Mouse (Mus musculus) G1E (cell line): ENCODE measurements around the gene Atf7. TPM values are rescaled to one million over a fixed set of nuclear protein-coding genes. Genes with fewer than 3 reads are reported as not detected.

Experiments used
- ATAC-seq: 2 replicates; pipeline ENCODE4 v1.8.0; 2016; ENCODE audit warnings: mild to moderate bottlenecking; ENCODE audit not compliant: insufficient number of reproducible peaks, poor library complexity, low FRiP score, severe bottlenecking; ENCODE audit errors: extremely low read depth
- DNase-seq: peaks from one replicate; pipeline ENCODE4 v3.0.0; 2012; ENCODE audit warnings: low spot score
- H3K27me3 ChIP-seq: 2 replicates; pipeline ENCODE4 v1.6.1; 2012; ENCODE audit warnings: mild to moderate bottlenecking, low read length, inconsistent platforms; ENCODE audit not compliant: insufficient read depth
- H3K36me3 ChIP-seq: replicated peaks from 2 replicates; pipeline ENCODE3; 2012; ENCODE audit warnings: mild to moderate bottlenecking, inconsistent platforms
- H3K4me1 ChIP-seq: 2 replicates; pipeline ENCODE4 v1.6.1; 2012; ENCODE audit warnings: low read depth, low read length, inconsistent platforms, mixed read lengths; ENCODE audit not compliant: insufficient read depth
- H3K4me3 ChIP-seq: 2 replicates; pipeline ENCODE4 v1.5.1; 2012; ENCODE audit warnings: low read depth, mild to moderate bottlenecking, inconsistent platforms, low read length, moderate library complexity, mixed read lengths
- H3K9me3 ChIP-seq: replicated peaks from 2 replicates; pipeline ENCODE4 v1.6.1; 2012; ENCODE audit warnings: inconsistent platforms
- CTCF ChIP-seq: IDR thresholded peaks from 2 replicates; pipeline ENCODE4 v1.5.1; 2012; ENCODE audit warnings: low read depth, low read length, inconsistent platforms, mixed read lengths
- GATA1 ChIP-seq: IDR thresholded peaks from 2 replicates; pipeline ENCODE4 v1.6.1; 2012; ENCODE audit warnings: borderline replicate concordance, low read length, inconsistent platforms, mixed read lengths
- GATA2 ChIP-seq: IDR thresholded peaks from 2 replicates; pipeline ENCODE4 v1.6.1; 2012; ENCODE audit warnings: low read depth, low read length, inconsistent platforms, borderline replicate concordance
- POLR2AphosphoS5 ChIP-seq: IDR thresholded peaks from 2 replicates; pipeline ENCODE4 v1.6.1; 2012; ENCODE audit warnings: low read depth, low read length, inconsistent platforms; ENCODE audit not compliant: insufficient replicate concordance
- TAL1 ChIP-seq: conservative IDR thresholded peaks from 2 replicates; pipeline ENCODE4 v1.6.1; 2012; ENCODE audit warnings: low read depth, low read length, inconsistent platforms, mixed read lengths
- polyA plus RNA-seq: library from polyadenylated mRNA; stranded (reverse); fragments of >175 nt; gene quantifications from 2 replicates; pipeline ENCODE4 v1.2.3, GENCODE M21; 2012
- total RNA-seq, 2 experiments: library from RNA; stranded (forward) in 1 of 2; stranded (reverse) in 1 of 2; fragments of 200-1000 nt in 1 of 2; fragments of >200 nt in 1 of 2; fragmentation: Nextera tagmentation in 1 of 2; gene quantifications; 2 replicates each; pipeline ENCODE4 v1.2.3; 2014 to 2017

Gene Atf7
- total and polyA plus RNA-seq, 3 experiments: 13.6 to 200 (median 29.3) TPM

DNA sequence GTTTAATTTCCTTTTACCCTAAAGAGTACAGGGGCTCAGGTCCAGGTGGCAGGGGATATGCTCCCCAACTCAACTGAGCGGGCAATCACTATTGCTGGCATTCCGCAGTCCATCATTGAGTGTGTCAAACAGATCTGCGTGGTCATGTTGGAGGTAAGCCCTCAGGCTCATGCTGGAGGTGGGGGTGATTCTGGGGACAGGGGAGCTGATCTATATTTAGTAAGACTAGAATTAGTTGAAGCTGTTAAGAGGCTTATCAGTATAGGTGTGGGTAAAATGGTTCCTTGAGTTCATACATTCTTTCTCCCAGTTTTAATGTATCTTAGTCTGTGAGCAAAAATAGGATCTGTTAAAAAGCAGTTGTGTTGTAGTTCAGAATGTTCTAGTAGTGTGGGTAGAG is 142.1 kb downstream of the Atf7 start:
- no peak for TF ChIP-seq GATA1
- no peak for TF ChIP-seq CTCF
- TF ChIP-seq GATA2: no peak
- no peak for TF ChIP-seq POLR2AphosphoS5
- TF ChIP-seq TAL1: no peak
- peaks cover 23% of the 10 kb centered on the region for H3K4me1 ChIP-seq
- H3K27me3 ChIP-seq: no peaks in the 10 kb centered on the region
- ATAC-seq: no peak
- no peak for DNase-seq
- no peaks in the 10 kb centered on the region for H3K9me3 ChIP-seq
- H3K36me3 ChIP-seq: peaks cover 90% of the 10 kb centered on the region
- H3K4me3 ChIP-seq: no peak overlapping the region

Other genes starting within 250 kb of the Atf7 start
- 92.4 and 93.8 TPM in 2 replicates for gene Sp1, start 219.3 kb downstream of the Atf7 start, total RNA-seq (2014; fragmentation: Nextera tagmentation)
- 42.3 and 50.5 TPM in 2 replicates for gene Sp1, start 219.3 kb downstream of the Atf7 start, total RNA-seq (2017)
- 16.4 and 35.8 TPM in 2 replicates for gene Sp1, start 219.3 kb downstream of the Atf7 start, polyA plus RNA-seq
- not detected in 2 replicates for gene Amhr2, start 180.1 kb downstream of the Atf7 start, total RNA-seq (2014; fragmentation: Nextera tagmentation)
- not detected in 2 replicates for gene Amhr2, start 180.1 kb downstream of the Atf7 start, total RNA-seq (2017)
- not detected in 2 replicates for gene Amhr2, start 180.1 kb downstream of the Atf7 start, polyA plus RNA-seq
- 78.6 and 94.0 TPM in 2 replicates for gene Prr13, start 166.4 kb downstream of the Atf7 start, total RNA-seq (2014; fragmentation: Nextera tagmentation)
- gene Prr13, start 166.4 kb downstream of the Atf7 start, total RNA-seq (2017): 84.1 and 86.0 TPM in 2 replicates
- 122 and 254 TPM in 2 replicates for gene Prr13, start 166.4 kb downstream of the Atf7 start, polyA plus RNA-seq
- 1,640 and 1,748 TPM in 2 replicates for gene Pcbp2, start 154.9 kb downstream of the Atf7 start, total RNA-seq (2014; fragmentation: Nextera tagmentation)
- 202 and 214 TPM in 2 replicates for gene Pcbp2, start 154.9 kb downstream of the Atf7 start, total RNA-seq (2017)
- gene Pcbp2, start 154.9 kb downstream of the Atf7 start, polyA plus RNA-seq: 660 and 876 TPM in 2 replicates
- gene Gm10337, start 121.7 kb downstream of the Atf7 start, total RNA-seq (2014; fragmentation: Nextera tagmentation): 28.7 TPM in 1 of 2 replicates, not detected in the other
- gene Gm10337, start 121.7 kb downstream of the Atf7 start, total RNA-seq (2017): not detected in 2 replicates
- not detected in 2 replicates for gene Gm10337, start 121.7 kb downstream of the Atf7 start, polyA plus RNA-seq
- 0.75 and 1.4 TPM in 2 replicates for gene Map3k12, start 108.4 kb downstream of the Atf7 start, total RNA-seq (2014; fragmentation: Nextera tagmentation)
- 1.9 TPM in 2 replicates for gene Map3k12, start 108.4 kb downstream of the Atf7 start, total RNA-seq (2017)
- 0.60 and 0.72 TPM in 2 replicates for gene Map3k12, start 108.4 kb downstream of the Atf7 start, polyA plus RNA-seq
- gene Tarbp2, start 107.3 kb downstream of the Atf7 start, total RNA-seq (2014; fragmentation: Nextera tagmentation): 9.5 and 11.6 TPM in 2 replicates
- gene Tarbp2, start 107.3 kb downstream of the Atf7 start, total RNA-seq (2017): 32.9 and 41.6 TPM in 2 replicates
- 58.6 and 63.8 TPM in 2 replicates for gene Tarbp2, start 107.3 kb downstream of the Atf7 start, polyA plus RNA-seq
- gene Npff, start 100.5 kb downstream of the Atf7 start, total RNA-seq (2014; fragmentation: Nextera tagmentation): 3.2 and 5.1 TPM in 2 replicates
- gene Npff, start 100.5 kb downstream of the Atf7 start, total RNA-seq (2017): 1.1 and 1.8 TPM in 2 replicates
- gene Npff, start 100.5 kb downstream of the Atf7 start, polyA plus RNA-seq: 0.70 and 0.92 TPM in 2 replicates
- gene Gm28047, start 397 bp downstream of the Atf7 start, total RNA-seq (2014; fragmentation: Nextera tagmentation): not detected in 2 replicates
- gene Gm28047, start 397 bp downstream of the Atf7 start, total RNA-seq (2017): not detected in 2 replicates
- 0.04 TPM in 1 of 2 replicates, not detected in the other for gene Gm28047, start 397 bp downstream of the Atf7 start, polyA plus RNA-seq
- gene Atp5g2, start 46.9 kb upstream of the Atf7 start, total RNA-seq (2014; fragmentation: Nextera tagmentation): 274 and 321 TPM in 2 replicates
- 77.5 and 80.3 TPM in 2 replicates for gene Atp5g2, start 46.9 kb upstream of the Atf7 start, total RNA-seq (2017)
- gene Atp5g2, start 46.9 kb upstream of the Atf7 start, polyA plus RNA-seq: 130 and 167 TPM in 2 replicates
- gene Calcoco1, start 96.7 kb upstream of the Atf7 start, total RNA-seq (2014; fragmentation: Nextera tagmentation): 41.0 and 46.7 TPM in 2 replicates
- gene Calcoco1, start 96.7 kb upstream of the Atf7 start, total RNA-seq (2017): 12.3 and 14.5 TPM in 2 replicates
- gene Calcoco1, start 96.7 kb upstream of the Atf7 start, polyA plus RNA-seq: 14.4 and 15.2 TPM in 2 replicates